Mouse (Mus musculus) heart, embryonic 12.5 days (tissue): Measurements from ENCODE around the gene Mitf. TPM values are rescaled to one million over a fixed set of nuclear protein-coding genes. Genes with fewer than 3 reads are reported as not detected.

Experiments used
- ATAC-seq: fragments of 200-750 bp; cut with Nextera tagmentation; 2 replicates; pipeline ENCODE4 v1.8.0; 2017; ENCODE audit warnings: moderate TSS enrichment, moderate library complexity; ENCODE audit not compliant: insufficient number of reproducible peaks, low FRiP score
- H3K27ac ChIP-seq: fragments of 300-500 bp; sonication (generic); 2 replicates; pipeline ENCODE4 v1.5.1; 2016; ENCODE audit warnings: mild to moderate bottlenecking, moderate library complexity; ENCODE audit not compliant: poor library complexity, severe bottlenecking
- H3K27me3 ChIP-seq: fragments of 300-500 bp; sonication (generic); replicated peaks from 2 replicates; pipeline ENCODE4 v1.6.1; 2016; ENCODE audit warnings: mild to moderate bottlenecking, moderate library complexity
- H3K36me3 ChIP-seq: fragments of 300-500 bp; sonication (generic); 2 replicates; pipeline ENCODE4 v1.6.1; 2016; ENCODE audit warnings: mild to moderate bottlenecking, moderate library complexity
- H3K4me1 ChIP-seq: fragments of 300-500 bp; sonication (generic); replicated peaks from 2 replicates; pipeline ENCODE4 v1.6.1; 2016; ENCODE audit warnings: mild to moderate bottlenecking
- H3K4me2 ChIP-seq: fragments of 300-500 bp; sonication (generic); 2 replicates; pipeline ENCODE4 v1.6.1; 2016; ENCODE audit warnings: mild to moderate bottlenecking, moderate library complexity
- H3K4me3 ChIP-seq: fragments of 300-500 bp; sonication (generic); 2 replicates; pipeline ENCODE4 v1.5.1; 2016; ENCODE audit warnings: mild to moderate bottlenecking
- H3K9ac ChIP-seq: fragments of 300-500 bp; sonication (generic); 2 replicates; pipeline ENCODE4 v1.6.1; 2016; ENCODE audit warnings: mild to moderate bottlenecking, moderate library complexity
- H3K9me3 ChIP-seq: fragments of 300-500 bp; sonication (generic); replicated peaks from 2 replicates; pipeline ENCODE4 v1.6.1; 2016; ENCODE audit warnings: mild to moderate bottlenecking, moderate library complexity
- WGBS: fragments of 180-500 bp; shearing (Covaris S2); methylation state at CpG from one replicate; pipeline ENCODE4 v1.1.7; 2016; 5-methylcytosine and 5-hydroxymethylcytosine counted together
- polyA plus RNA-seq: library from polyadenylated mRNA; unstranded; fragments of >200 nt; fragmentation: Nextera tagmentation; extraction: Ambion mirVana; gene quantifications from 2 replicates; pipeline ENCODE4 v1.2.1, GENCODE M21; 2016

Gene Mitf
- polyA plus RNA-seq, 1 experiment from 2014 or later = 19.5 TPM

DNA sequence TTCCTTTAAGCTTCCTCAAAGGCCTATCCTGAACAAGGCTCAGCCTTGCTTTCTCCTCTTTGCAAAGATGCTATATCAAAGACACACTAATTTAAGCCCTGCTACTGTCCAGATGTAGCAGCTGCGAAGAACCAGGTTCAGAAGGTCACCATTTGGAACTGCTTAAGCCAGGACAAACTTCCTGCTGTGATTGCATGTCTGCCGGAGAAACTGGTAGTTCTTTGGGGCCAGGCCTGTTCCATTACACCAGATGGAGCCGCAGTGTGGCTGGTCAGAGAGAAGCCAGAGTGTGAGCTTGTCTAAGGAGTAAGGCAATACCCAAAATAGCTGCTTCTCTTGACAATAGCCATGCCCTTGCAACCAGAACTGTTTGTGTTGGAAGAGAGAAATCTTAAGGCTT is 75.1 kb downstream of the Mitf start:
- H3K9me3 ChIP-seq = no peaks in the 10 kb centered on the region
- no peak overlapping the region for H3K9ac ChIP-seq
- WGBS = 15% methylated on average over 3 of the region's 3 CpGs
- H3K36me3 ChIP-seq = no peaks in the 10 kb centered on the region
- H3K27me3 ChIP-seq = no peaks in the 10 kb centered on the region
- H3K4me2 ChIP-seq = no peak overlapping the region; the same call in 1 of the 2 replicates
- H3K4me1 ChIP-seq = peaks cover 59% of the 10 kb centered on the region
- no peak overlapping the region for H3K4me3 ChIP-seq
- peak; percentile 63 for ATAC-seq
- H3K27ac ChIP-seq = peak overlapping the region; percentile 88

DNA sequence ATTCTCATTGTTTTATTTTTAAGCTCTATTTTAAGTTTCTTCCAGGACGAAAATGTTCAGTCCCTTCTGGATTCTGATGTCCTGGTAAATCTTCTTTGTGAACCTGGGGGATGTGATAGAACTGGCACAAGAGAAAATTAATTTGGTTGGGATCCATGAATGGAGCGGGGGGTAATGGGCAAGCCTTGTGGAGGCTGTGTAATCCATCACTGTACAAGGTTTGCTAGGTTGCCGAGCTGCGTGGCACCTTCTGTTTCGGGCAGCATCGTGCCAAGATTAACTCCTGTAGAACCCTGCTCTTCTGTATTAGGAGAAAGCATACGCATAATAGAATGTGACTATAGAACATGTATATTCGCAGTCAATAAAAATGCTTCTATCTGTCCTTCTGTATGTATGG is 76.1 kb downstream of the Mitf start:
- Histone ChIP-seq H3K4me1 (peaks cover 57% of the 10 kb centered on the region), H3K4me3 (no peak overlapping the region), H3K9ac (no peak overlapping the region), H3K36me3 (no peaks in the 10 kb centered on the region), H3K27me3 (no peaks in the 10 kb centered on the region), H3K4me2 (no peak overlapping the region), H3K9me3 (no peaks in the 10 kb centered on the region), H3K27ac (peak overlapping the region; percentile 94)
- no peak for ATAC-seq
- 79% methylated on average over 8 of the region's 8 CpGs for WGBS

DNA sequence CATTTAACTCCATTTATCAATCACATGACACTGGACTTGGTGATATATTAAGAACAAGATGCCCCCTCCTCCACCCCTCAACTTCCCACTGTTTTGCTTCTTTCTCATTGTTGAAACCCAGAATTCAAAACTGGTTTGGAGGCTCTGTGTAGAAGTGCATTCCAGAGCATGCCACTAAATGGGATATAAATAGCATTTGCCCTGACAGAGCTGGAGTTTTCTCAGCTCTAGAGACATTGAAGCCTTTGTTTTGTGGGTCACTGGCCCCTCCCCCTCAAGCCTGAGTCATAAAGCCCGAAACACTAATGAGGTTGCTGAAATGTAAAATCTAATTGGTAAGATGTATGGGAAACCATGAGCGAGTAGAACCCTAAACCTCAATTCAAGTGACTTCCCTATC is 76.6 kb downstream of the Mitf start:
- peak overlapping the region; percentile 94 for H3K27ac ChIP-seq
- H3K4me1 ChIP-seq = peaks cover 55% of the 10 kb centered on the region
- H3K27me3 ChIP-seq = no peaks in the 10 kb centered on the region
- H3K4me3 ChIP-seq = no peak overlapping the region
- no peaks in the 10 kb centered on the region for H3K9me3 ChIP-seq
- peak; percentile 69; the same call in 1 of the 2 replicates for ATAC-seq
- H3K36me3 ChIP-seq = no peaks in the 10 kb centered on the region
- 0 out of 2 replicates have a peak overlapping the region, but pooled peaks have one; percentile 16 for H3K4me2 ChIP-seq
- H3K9ac ChIP-seq = no peak overlapping the region
- 23% methylated on average over 2 of the region's 2 CpGs for WGBS

GRCm38 (mm10) chr6:97884971-97885370 is 78.1 kb downstream of the Mitf start:
- Histone ChIP-seq H3K9me3 (no peaks in the 10 kb centered on the region), H3K4me2 (no peak overlapping the region), H3K9ac (no peak overlapping the region), H3K4me1 (peaks cover 49% of the 10 kb centered on the region), H3K27me3 (no peaks in the 10 kb centered on the region), H3K36me3 (no peaks in the 10 kb centered on the region), H3K4me3 (no peak overlapping the region), H3K27ac (no peak overlapping the region)
- WGBS = 80% methylated on average over 4 of the region's 4 CpGs
- no peak for ATAC-seq

GRCm38 (mm10) chr6:97885606-97886005 is 78.8 kb downstream of the Mitf start:
- H3K27me3 ChIP-seq = no peaks in the 10 kb centered on the region
- H3K9me3 ChIP-seq = no peaks in the 10 kb centered on the region
- H3K27ac ChIP-seq = no peak overlapping the region; the same call in 1 of the 2 replicates
- no peak overlapping the region for H3K4me3 ChIP-seq
- no peak for ATAC-seq
- H3K36me3 ChIP-seq = no peaks in the 10 kb centered on the region
- WGBS = 68% methylated on average over 3 of the region's 3 CpGs
- H3K4me1 ChIP-seq = peaks cover 44% of the 10 kb centered on the region
- no peak overlapping the region for H3K9ac ChIP-seq
- H3K4me2 ChIP-seq = no peak overlapping the region

GRCm38 (mm10) chr6:97887893-97888292 is 81.0 kb downstream of the Mitf start:
- H3K36me3 ChIP-seq = no peaks in the 10 kb centered on the region
- no peak overlapping the region for H3K9ac ChIP-seq
- no peaks in the 10 kb centered on the region for H3K9me3 ChIP-seq
- no peak overlapping the region for H3K27ac ChIP-seq
- WGBS = 29% methylated on average over 4 of the region's 4 CpGs
- no peak for ATAC-seq
- H3K4me3 ChIP-seq = no peak overlapping the region
- H3K4me2 ChIP-seq = no peak overlapping the region
- H3K4me1 ChIP-seq = peaks cover 31% of the 10 kb centered on the region
- H3K27me3 ChIP-seq = no peaks in the 10 kb centered on the region

DNA sequence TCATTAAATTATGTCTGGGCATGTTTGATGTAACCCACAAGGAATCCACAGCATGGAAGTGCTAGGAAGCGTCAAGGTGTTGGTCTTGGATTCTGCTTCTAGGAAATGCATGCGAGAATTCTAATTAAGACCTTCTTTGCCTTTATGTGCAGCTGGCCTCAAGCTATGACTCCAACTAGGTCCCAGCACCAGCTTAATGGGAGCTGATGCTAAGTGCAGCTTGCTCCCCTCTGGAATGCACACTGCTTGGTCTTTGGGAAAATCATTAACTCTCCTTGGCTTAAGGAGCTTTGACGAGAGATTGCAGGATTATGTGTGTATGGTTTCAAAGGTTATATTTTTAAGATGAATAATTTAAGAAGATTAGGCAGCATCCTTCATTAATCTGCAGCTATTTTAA is 81.7 kb downstream of the Mitf start:
- Histone ChIP-seq H3K9ac (no peak overlapping the region), H3K27me3 (no peaks in the 10 kb centered on the region)
- 75% methylated on average over 3 of the region's 3 CpGs for WGBS

GRCm38 (mm10) chr6:97893546-97893945 is 86.7 kb downstream of the Mitf start:
- ATAC-seq = no peak
- Histone ChIP-seq H3K4me1 (0 out of 2 replicates have a peak, but pooled peaks cover 6% of the 10 kb centered on the region), H3K27me3 (no peaks in the 10 kb centered on the region), H3K27ac (no peak overlapping the region), H3K9me3 (no peaks in the 10 kb centered on the region), H3K36me3 (no peaks in the 10 kb centered on the region), H3K9ac (no peak overlapping the region), H3K4me3 (no peak overlapping the region), H3K4me2 (no peak overlapping the region)
- 86% methylated on average over 5 of the region's 5 CpGs for WGBS

More for the DNA sequence above, 81.7 kb downstream of the Mitf start:
- Histone ChIP-seq H3K36me3 (no peaks in the 10 kb centered on the region), H3K27ac (no peak overlapping the region), H3K4me3 (no peak overlapping the region), H3K9me3 (no peaks in the 10 kb centered on the region), H3K4me2 (no peak overlapping the region), H3K4me1 (peaks cover 31% of the 10 kb centered on the region)
- no peak for ATAC-seq

GRCm38 (mm10) chr6:97897191-97897590 is 90.3 kb downstream of the Mitf start:
- H3K4me1 ChIP-seq = 0 out of 2 replicates have a peak, but pooled peaks cover 9% of the 10 kb centered on the region
- H3K9ac ChIP-seq = no peak overlapping the region
- H3K27me3 ChIP-seq = no peaks in the 10 kb centered on the region
- H3K9me3 ChIP-seq = no peaks in the 10 kb centered on the region
- no peak overlapping the region for H3K27ac ChIP-seq
- H3K4me2 ChIP-seq = no peak overlapping the region
- 85% methylated on average over 6 of the region's 6 CpGs for WGBS
- no peak overlapping the region for H3K4me3 ChIP-seq
- no peaks in the 10 kb centered on the region for H3K36me3 ChIP-seq
- no peak for ATAC-seq

DNA sequence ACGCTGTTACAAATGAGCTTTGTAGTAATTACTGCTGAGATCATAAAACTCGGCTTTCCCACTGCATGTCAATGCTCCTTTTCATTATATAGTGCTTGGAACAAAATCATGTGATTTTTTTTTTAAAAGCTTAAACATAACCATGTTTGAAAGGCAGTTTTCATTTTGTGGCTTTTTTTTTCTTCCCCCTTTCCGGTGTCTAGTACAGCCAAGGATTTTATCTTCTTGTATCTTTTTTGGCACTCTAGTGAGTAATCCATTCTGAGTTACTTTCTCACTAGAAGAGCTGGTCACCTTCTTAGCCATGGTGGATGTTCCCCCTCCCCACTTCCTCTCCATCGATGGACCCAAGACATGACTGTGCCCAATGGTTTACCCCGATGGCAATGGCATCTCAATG is 91.2 kb downstream of the Mitf start:
- no peaks in the 10 kb centered on the region for H3K36me3 ChIP-seq

DNA sequence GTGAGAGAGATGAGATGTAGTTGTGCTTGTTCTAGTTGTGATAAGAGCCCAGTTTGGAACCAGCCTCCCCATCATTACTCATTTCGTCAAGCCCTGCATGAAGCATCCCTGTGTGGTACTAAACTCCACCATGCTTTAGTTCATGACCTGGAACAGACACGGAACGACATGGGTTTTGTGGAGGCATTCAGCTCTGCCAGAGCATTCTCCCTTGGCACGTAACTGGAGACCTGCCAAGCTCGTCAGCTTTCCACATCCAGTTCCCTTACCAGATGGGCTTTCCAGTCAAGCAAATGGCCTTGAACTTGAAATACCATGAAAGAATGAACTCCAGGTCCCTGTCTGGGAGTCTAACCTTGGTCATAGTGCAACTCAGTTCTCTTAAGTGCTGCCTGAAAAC is 94.7 kb downstream of the Mitf start:
- no peak for ATAC-seq
- no peak overlapping the region for H3K27ac ChIP-seq
- WGBS = 76% methylated on average over 5 of the region's 5 CpGs

More for the DNA sequence above, 91.2 kb downstream of the Mitf start:
- H3K4me2 ChIP-seq = no peak overlapping the region
- H3K27me3 ChIP-seq = no peaks in the 10 kb centered on the region
- no peak overlapping the region for H3K9ac ChIP-seq
- no peak overlapping the region for H3K4me3 ChIP-seq
- no peaks in the 10 kb centered on the region for H3K9me3 ChIP-seq
- no peak overlapping the region for H3K27ac ChIP-seq
- 77% methylated on average over 5 of the region's 5 CpGs for WGBS
- no peak for ATAC-seq
- 0 out of 2 replicates have a peak, but pooled peaks cover 5% of the 10 kb centered on the region for H3K4me1 ChIP-seq

GRCm38 (mm10) chr6:97902205-97902604 is 95.4 kb downstream of the Mitf start:
- no peaks in the 10 kb centered on the region for H3K27me3 ChIP-seq
- no peak overlapping the region for H3K4me3 ChIP-seq
- no peaks in the 10 kb centered on the region for H3K36me3 ChIP-seq
- no peaks in the 10 kb centered on the region for H3K9me3 ChIP-seq
- H3K4me2 ChIP-seq = no peak overlapping the region
- H3K9ac ChIP-seq = no peak overlapping the region
- 0 out of 2 replicates have a peak, but pooled peaks cover 4% of the 10 kb centered on the region for H3K4me1 ChIP-seq
- H3K27ac ChIP-seq = no peak overlapping the region
- ATAC-seq = no peak
- WGBS = 84% methylated on average over 1 of the region's 1 CpGs

More for the DNA sequence above, 94.7 kb downstream of the Mitf start:
- H3K4me2 ChIP-seq = no peak overlapping the region
- no peaks in the 10 kb centered on the region for H3K9me3 ChIP-seq
- no peaks in the 10 kb centered on the region for H3K27me3 ChIP-seq
- H3K9ac ChIP-seq = no peak overlapping the region
- H3K36me3 ChIP-seq = no peaks in the 10 kb centered on the region
- H3K4me3 ChIP-seq = no peak overlapping the region
- 0 out of 2 replicates have a peak, but pooled peaks cover 4% of the 10 kb centered on the region for H3K4me1 ChIP-seq
